Mouse (Mus musculus): ENCODE measurements around the gene Fau. TPM values are rescaled to one million over a fixed set of nuclear protein-coding genes. Genes with fewer than 3 reads are reported as not detected.

Gene Fau
- polyA plus RNA-seq, 1 experiment from 2014 or later, result 1,135 TPM

- peaks cover 29% of the 10 kb centered on the region for H3K4me1 ChIP-seq (replicated peaks; ENCODE audit: control insufficient read depth, insufficient read depth, low read length)
- no peak overlapping the region for H3K4me2 ChIP-seq
- ATAC-seq (replicated peaks; ENCODE audit: low FRiP score), result no peak
- H3K9ac ChIP-seq (ENCODE audit: low read depth, low read length), result no peak overlapping the region
- DNase-seq (ENCODE audit: low spot score), result no peak
- WGBS, result 40% methylated on average over 3 of the region's 3 CpGs
- no peak overlapping the region for H3K27ac ChIP-seq (ENCODE audit: low read depth, low read length)
- 0 out of 2 replicates have a peak, but pooled peaks cover 4% of the 10 kb centered on the region for H3K27me3 ChIP-seq (replicated peaks; ENCODE audit: control insufficient read depth, insufficient read depth, low read length)
- H3K36me3 ChIP-seq (ENCODE audit: control insufficient read depth, insufficient read depth, low read length), result no peaks in the 10 kb centered on the region
- no peak overlapping the region for H3K4me3 ChIP-seq (ENCODE audit: low read depth, low read length)
- H3K9me3 ChIP-seq (ENCODE audit: control insufficient read depth, low read length), result no peaks in the 10 kb centered on the region
These were observed 37.4 kb upstream of the Fau start for GRCm38 (mm10) chr19:6020276-6020675.

GRCm38 (mm10) chr19:6023059-6023458 is 34.6 kb upstream of the Fau start:
- Histone ChIP-seq H3K4me1 (replicated peaks; ENCODE audit: control insufficient read depth, insufficient read depth, low read length) (peaks cover 13% of the 10 kb centered on the region), H3K27me3 (replicated peaks; ENCODE audit: control insufficient read depth, insufficient read depth, low read length) (no peaks in the 10 kb centered on the region), H3K36me3 (ENCODE audit: control insufficient read depth, insufficient read depth, low read length) (no peaks in the 10 kb centered on the region), H3K9ac (ENCODE audit: low read depth, low read length) (no peak overlapping the region), H3K27ac (ENCODE audit: low read depth, low read length) (no peak overlapping the region), H3K4me3 (ENCODE audit: low read depth, low read length) (no peak overlapping the region), H3K4me2 (no peak overlapping the region), H3K9me3 (ENCODE audit: control insufficient read depth, low read length) (no peaks in the 10 kb centered on the region)
- ATAC-seq (replicated peaks; ENCODE audit: low FRiP score) (no peak), DNase-seq (ENCODE audit: low spot score) (no peak)
- 61% methylated on average over 8 of the region's 8 CpGs for WGBS

GRCm38 (mm10) chr19:6023930-6024329 is 33.7 kb upstream of the Fau start:
- Histone ChIP-seq H3K27ac (ENCODE audit: low read depth, low read length) (no peak overlapping the region), H3K4me1 (replicated peaks; ENCODE audit: control insufficient read depth, insufficient read depth, low read length) (peaks cover 6% of the 10 kb centered on the region), H3K4me3 (ENCODE audit: low read depth, low read length) (no peak overlapping the region), H3K9ac (ENCODE audit: low read depth, low read length) (no peak overlapping the region), H3K9me3 (ENCODE audit: control insufficient read depth, low read length) (no peaks in the 10 kb centered on the region), H3K36me3 (ENCODE audit: control insufficient read depth, insufficient read depth, low read length) (no peaks in the 10 kb centered on the region), H3K27me3 (replicated peaks; ENCODE audit: control insufficient read depth, insufficient read depth, low read length) (no peaks in the 10 kb centered on the region), H3K4me2 (no peak overlapping the region)
- no peak for DNase-seq (ENCODE audit: low spot score)
- WGBS, result 81% methylated on average over 7 of the region's 7 CpGs
- ATAC-seq (replicated peaks; ENCODE audit: low FRiP score), result no peak

- no peak overlapping the region for H3K27ac ChIP-seq (ENCODE audit: low read depth, low read length)
- H3K36me3 ChIP-seq (ENCODE audit: control insufficient read depth, insufficient read depth, low read length), result no peaks in the 10 kb centered on the region
- H3K9me3 ChIP-seq (ENCODE audit: control insufficient read depth, low read length), result no peaks in the 10 kb centered on the region
- no peak overlapping the region for H3K4me2 ChIP-seq
- H3K27me3 ChIP-seq (replicated peaks; ENCODE audit: control insufficient read depth, insufficient read depth, low read length), result no peaks in the 10 kb centered on the region; the same call in 1 of the 2 replicates
- H3K9ac ChIP-seq (ENCODE audit: low read depth, low read length), result no peak overlapping the region
- no peak overlapping the region for H3K4me3 ChIP-seq (ENCODE audit: low read depth, low read length)
- DNase-seq (ENCODE audit: low spot score) (no peak), ATAC-seq (replicated peaks; ENCODE audit: low FRiP score) (no peak)
- 81% methylated on average over 6 of the region's 6 CpGs for WGBS
- no peaks in the 10 kb centered on the region for H3K4me1 ChIP-seq (replicated peaks; ENCODE audit: control insufficient read depth, insufficient read depth, low read length)
These were observed 28.7 kb upstream of the Fau start for GRCm38 (mm10) chr19:6028991-6029390.

- Histone ChIP-seq H3K4me2 (no peak overlapping the region), H3K27me3 (replicated peaks; ENCODE audit: control insufficient read depth, insufficient read depth, low read length) (no peaks in the 10 kb centered on the region; the same call in 1 of the 2 replicates), H3K9me3 (ENCODE audit: control insufficient read depth, low read length) (no peaks in the 10 kb centered on the region), H3K4me3 (ENCODE audit: low read depth, low read length) (no peak overlapping the region), H3K4me1 (replicated peaks; ENCODE audit: control insufficient read depth, insufficient read depth, low read length) (no peaks in the 10 kb centered on the region), H3K9ac (ENCODE audit: low read depth, low read length) (no peak overlapping the region), H3K36me3 (ENCODE audit: control insufficient read depth, insufficient read depth, low read length) (no peaks in the 10 kb centered on the region), H3K27ac (ENCODE audit: low read depth, low read length) (no peak overlapping the region)
- ATAC-seq (replicated peaks; ENCODE audit: low FRiP score) (no peak), DNase-seq (ENCODE audit: low spot score) (no peak)
- 72% methylated on average over 9 of the region's 9 CpGs for WGBS
These were observed 28.2 kb upstream of the Fau start for GRCm38 (mm10) chr19:6029426-6029825.

- no peak overlapping the region for H3K27ac ChIP-seq (ENCODE audit: low read depth, low read length)
- no peaks in the 10 kb centered on the region for H3K9me3 ChIP-seq (ENCODE audit: control insufficient read depth, low read length)
- H3K36me3 ChIP-seq (ENCODE audit: control insufficient read depth, insufficient read depth, low read length), result no peaks in the 10 kb centered on the region
- H3K9ac ChIP-seq (ENCODE audit: low read depth, low read length), result no peak overlapping the region; the same call in 1 of the 2 replicates
- ATAC-seq (replicated peaks; ENCODE audit: low FRiP score) (no peak), DNase-seq (ENCODE audit: low spot score) (no peak)
- H3K4me3 ChIP-seq (ENCODE audit: low read depth, low read length), result no peak overlapping the region
- WGBS, result 63% methylated on average over 14 of the region's 14 CpGs
- H3K4me2 ChIP-seq, result no peak overlapping the region
- no peaks in the 10 kb centered on the region for H3K4me1 ChIP-seq (replicated peaks; ENCODE audit: control insufficient read depth, insufficient read depth, low read length)
- no peaks in the 10 kb centered on the region; the same call in 1 of the 2 replicates for H3K27me3 ChIP-seq (replicated peaks; ENCODE audit: control insufficient read depth, insufficient read depth, low read length)
These were observed 26.9 kb upstream of the Fau start for GRCm38 (mm10) chr19:6030520-6031280.

GRCm38 (mm10) chr19:6035966-6036585 is 21.6 kb upstream of the Fau start:
- H3K27me3 ChIP-seq (replicated peaks; ENCODE audit: control insufficient read depth, insufficient read depth, low read length), result no peaks in the 10 kb centered on the region; the same call in 1 of the 2 replicates
- 53% methylated on average over 9 of the region's 9 CpGs for WGBS
- no peak for ATAC-seq (replicated peaks; ENCODE audit: low FRiP score)

GRCm38 (mm10) chr19:6037695-6038094 is 19.9 kb upstream of the Fau start:
- Histone ChIP-seq H3K36me3 (ENCODE audit: control insufficient read depth, insufficient read depth, low read length) (no peaks in the 10 kb centered on the region), H3K27me3 (replicated peaks; ENCODE audit: control insufficient read depth, insufficient read depth, low read length) (no peaks in the 10 kb centered on the region), H3K4me3 (ENCODE audit: low read depth, low read length) (no peak overlapping the region), H3K9ac (ENCODE audit: low read depth, low read length) (no peak overlapping the region), H3K4me2 (no peak overlapping the region), H3K4me1 (replicated peaks; ENCODE audit: control insufficient read depth, insufficient read depth, low read length) (no peaks in the 10 kb centered on the region), H3K9me3 (ENCODE audit: control insufficient read depth, low read length) (no peaks in the 10 kb centered on the region), H3K27ac (ENCODE audit: low read depth, low read length) (no peak overlapping the region)
- ATAC-seq (replicated peaks; ENCODE audit: low FRiP score) (no peak), DNase-seq (ENCODE audit: low spot score) (no peak)

More at GRCm38 (mm10) chr19:6035966-6036585, 21.6 kb upstream of the Fau start:
- no peak for DNase-seq (ENCODE audit: low spot score)
- Histone ChIP-seq H3K9ac (ENCODE audit: low read depth, low read length) (no peak overlapping the region), H3K4me3 (ENCODE audit: low read depth, low read length) (no peak overlapping the region), H3K9me3 (ENCODE audit: control insufficient read depth, low read length) (no peaks in the 10 kb centered on the region), H3K4me1 (replicated peaks; ENCODE audit: control insufficient read depth, insufficient read depth, low read length) (no peaks in the 10 kb centered on the region), H3K36me3 (ENCODE audit: control insufficient read depth, insufficient read depth, low read length) (no peaks in the 10 kb centered on the region), H3K27ac (ENCODE audit: low read depth, low read length) (no peak overlapping the region), H3K4me2 (no peak overlapping the region)

GRCm38 (mm10) chr19:6038326-6038725 is 19.3 kb upstream of the Fau start:
- no peak for DNase-seq (ENCODE audit: low spot score)
- Histone ChIP-seq H3K36me3 (ENCODE audit: control insufficient read depth, insufficient read depth, low read length) (no peaks in the 10 kb centered on the region), H3K9me3 (ENCODE audit: control insufficient read depth, low read length) (no peaks in the 10 kb centered on the region), H3K4me3 (ENCODE audit: low read depth, low read length) (no peak overlapping the region), H3K4me2 (no peak overlapping the region), H3K4me1 (replicated peaks; ENCODE audit: control insufficient read depth, insufficient read depth, low read length) (no peaks in the 10 kb centered on the region), H3K9ac (ENCODE audit: low read depth, low read length) (no peak overlapping the region), H3K27me3 (replicated peaks; ENCODE audit: control insufficient read depth, insufficient read depth, low read length) (no peaks in the 10 kb centered on the region), H3K27ac (ENCODE audit: low read depth, low read length) (no peak overlapping the region)
- ATAC-seq (replicated peaks; ENCODE audit: low FRiP score), result no peak
- 72% methylated on average over 7 of the region's 7 CpGs for WGBS

Measured in liver, embryonic 11.5 days (tissue).